Mouse (Mus musculus) liver, embryonic 14.5 days (tissue): ENCODE data around the gene Pgk1.

Source experiments
- CTCF ChIP-seq: IDR thresholded peaks from 2 replicates; pipeline ENCODE4 v1.5.1; 2016; ENCODE audit warnings: antibody characterized with exemption, low read depth, control low read depth
- EP300 ChIP-seq: IDR thresholded peaks from 2 replicates; pipeline ENCODE4 v1.6.1; 2016; ENCODE audit warnings: antibody characterized with exemption, low read depth

DNA sequence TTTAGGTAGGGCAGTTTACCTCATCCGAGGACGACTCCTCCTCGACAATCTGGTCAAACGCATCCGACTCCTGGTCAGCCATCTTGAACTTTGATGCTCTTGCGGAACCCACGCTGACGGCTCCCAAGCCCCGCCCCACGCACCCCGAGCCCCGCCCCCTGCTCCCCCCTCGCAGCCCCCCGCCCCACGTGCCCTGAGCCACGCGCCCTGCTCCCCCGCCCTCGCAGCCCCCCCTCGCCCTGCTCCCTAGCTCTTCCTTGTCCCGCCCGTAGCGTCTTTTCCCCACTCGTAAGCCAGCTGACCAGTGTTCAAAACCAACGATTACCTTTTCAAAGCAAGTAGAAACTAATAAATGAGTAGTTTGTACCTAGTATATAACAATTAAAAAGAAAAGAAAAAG, 34.2 kb downstream of the Pgk1 start, which contains the start of gene Taf9b:
- TF ChIP-seq EP300 (no peak), CTCF (no peak)
